ENCODE assay signal across 1 mouse cellular context in the genomic region with DNA sequence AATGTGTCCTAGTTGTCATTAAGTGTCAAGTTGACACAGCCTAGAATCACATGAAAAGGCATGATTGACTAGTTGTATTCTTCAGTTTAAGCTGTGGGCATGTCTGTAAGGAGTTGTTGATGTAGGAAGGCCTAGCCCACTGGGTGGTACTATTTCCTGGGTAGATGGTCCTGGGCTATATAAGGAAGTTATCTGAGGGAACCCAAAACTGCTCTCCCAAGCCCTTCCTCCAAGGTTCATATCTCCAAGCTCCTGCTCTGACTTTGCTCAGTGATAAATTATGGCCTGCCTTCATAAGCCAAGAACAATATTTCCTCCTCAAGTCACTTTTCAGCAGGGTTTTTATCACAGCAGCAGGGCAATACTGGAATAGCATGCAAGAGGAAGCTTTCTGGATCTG.
TF ChIP-seq lines count a peak whose summit lies in the region.

No protein-coding gene starts in this region.

TF ChIP-seq in MEL, 35 proteins besides CTCF, POLR2A, EP300 and RAD21 (continued from another document):
- no peak for TF ChIP-seq UBTF (IDR thresholded peaks at IDR 0.05; ENCODE audit: borderline replicate concordance, insufficient read depth, low read depth, low read length)
- TF ChIP-seq MEF2A (IDR thresholded peaks at IDR 0.05; ENCODE audit: extremely low read depth, insufficient replicate concordance, low read depth, low read length, poor library complexity, severe bottlenecking): peak; percentile 32; the same call in 1 of the 2 replicates
- TF ChIP-seq GATA1 (IDR thresholded peaks at IDR 0.05; ENCODE audit: low read depth, low read length): peak; percentile 81
- no peak; the same call in 1 of the 2 replicates for TF ChIP-seq MAFK (IDR thresholded peaks at IDR 0.05; ENCODE audit: borderline replicate concordance, low read depth, low read length)
- TF ChIP-seq ZC3H11A (IDR thresholded peaks at IDR 0.05; ENCODE audit: low read depth, low read length): no peak
- no peak; the same call in 1 of the 2 replicates for TF ChIP-seq TAL1 (IDR thresholded peaks at IDR 0.05; ENCODE audit: low read length)
- TF ChIP-seq POLR2AphosphoS2 (IDR thresholded peaks at IDR 0.05; ENCODE audit: low read length): no peak
- 0 out of 2 replicates have a peak, but pooled peaks have one; percentile 45 for TF ChIP-seq MXI1 (IDR thresholded peaks at IDR 0.05; ENCODE audit: low read depth, low read length)
